Mouse (Mus musculus) c-Kit-positive CD71-positive TER-119-positive erythroid progenitor cells, embryonic 14.5 days (primary cell): Measurements from ENCODE around the gene Klrg1.
A peak's percentile ranks its signal among the peaks of the same experiment; 100 is the strongest.

Experiments used
- DNase-seq: peaks from one replicate; pipeline ENCODE4 v3.0.0-alpha.2; 2013; ENCODE audit warnings: low spot score

The Klrg1 gene

GRCm38 (mm10) chr6:122282782-122283181, at the start of gene Klrg1:
Gene Klrg1, minus strand, starts transcription at chr6:122282882.
- DNase-seq, result no peak

GRCm38 (mm10) chr6:122325361-122325975, 42.8 kb upstream of the Klrg1 start:
- no peak for DNase-seq

- DNase-seq, result no peak
Observed at GRCm38 (mm10) chr6:122318726-122319125, 36.0 kb upstream of the Klrg1 start.

- DNase-seq, result no peak
Observed at GRCm38 (mm10) chr6:122310187-122310820, 27.6 kb upstream of the Klrg1 start.

- DNase-seq, result peak; percentile 35
Observed at GRCm38 (mm10) chr6:122309446-122309960, 26.8 kb upstream of the Klrg1 start.

- peak; percentile 92 for DNase-seq
Observed at GRCm38 (mm10) chr6:122308505-122309393, 26.1 kb upstream of the Klrg1 start, which contains the start of gene M6pr. Gene M6pr, plus strand, starts transcription at chr6:122308720.

GRCm38 (mm10) chr6:122308136-122308504, 25.4 kb upstream of the Klrg1 start:
- DNase-seq, result no peak

GRCm38 (mm10) chr6:122306707-122307106, 24.0 kb upstream of the Klrg1 start:
- DNase-seq, result no peak

- DNase-seq, result no peak
Observed at GRCm38 (mm10) chr6:122304790-122305555, 22.3 kb upstream of the Klrg1 start.

- DNase-seq, result peak; percentile 75
Observed at GRCm38 (mm10) chr6:122304355-122304754, 21.7 kb upstream of the Klrg1 start.

- DNase-seq, result no peak
Observed at GRCm38 (mm10) chr6:122303526-122303925, 20.8 kb upstream of the Klrg1 start.

- DNase-seq, result no peak
Observed at GRCm38 (mm10) chr6:122302661-122303060, 20.0 kb upstream of the Klrg1 start.

GRCm38 (mm10) chr6:122302121-122302520, 19.4 kb upstream of the Klrg1 start:
- DNase-seq, result no peak

- DNase-seq, result no peak
Observed at GRCm38 (mm10) chr6:122299621-122300133, 17.0 kb upstream of the Klrg1 start.

- DNase-seq, result no peak
Observed at GRCm38 (mm10) chr6:122298223-122298609, 15.5 kb upstream of the Klrg1 start.

- DNase-seq, result peak; percentile 27
Observed at GRCm38 (mm10) chr6:122297279-122298222, 14.9 kb upstream of the Klrg1 start.

- DNase-seq, result no peak
Observed at GRCm38 (mm10) chr6:122296918-122297278, 14.2 kb upstream of the Klrg1 start.

- no peak for DNase-seq
Observed at GRCm38 (mm10) chr6:122295242-122295641, 12.6 kb upstream of the Klrg1 start.

- no peak for DNase-seq
Observed at GRCm38 (mm10) chr6:122294290-122294689, 11.6 kb upstream of the Klrg1 start.

GRCm38 (mm10) chr6:122293796-122294195, 11.1 kb upstream of the Klrg1 start:
- DNase-seq, result no peak

GRCm38 (mm10) chr6:122293121-122293520, 10.4 kb upstream of the Klrg1 start:
- no peak for DNase-seq
